Mouse (Mus musculus) midbrain, embryonic 16.5 days (tissue): ENCODE measurements around the gene Pik3r3. TPM values are rescaled to one million over a fixed set of nuclear protein-coding genes. Genes with fewer than 3 reads are reported as not detected.

Experiments used
- ATAC-seq: fragments of 200-750 bp; cut with Nextera tagmentation; 2 replicates; pipeline ENCODE4 v1.8.0; 2017; ENCODE audit warnings: moderate TSS enrichment
- H3K27ac ChIP-seq: fragments of 300-500 bp; sonication (generic); 2 replicates; pipeline ENCODE4 v1.5.1; 2014; ENCODE audit warnings: mild to moderate bottlenecking, low read length, mixed read lengths
- H3K27me3 ChIP-seq: fragments of 300-500 bp; sonication (generic); 2 replicates; pipeline ENCODE4 v1.6.1; 2014; ENCODE audit warnings: low read depth, low read length, mixed read lengths; ENCODE audit not compliant: control insufficient read depth, insufficient read depth
- H3K36me3 ChIP-seq: fragments of 300-500 bp; sonication (generic); 2 replicates; pipeline ENCODE4 v1.6.1; 2014; ENCODE audit warnings: mild to moderate bottlenecking, low read length, moderate library complexity, mixed read lengths; ENCODE audit not compliant: control insufficient read depth, insufficient read depth
- H3K4me1 ChIP-seq: fragments of 300-500 bp; sonication (generic); 2 replicates; pipeline ENCODE4 v1.6.1; 2014; ENCODE audit warnings: mild to moderate bottlenecking, low read length, mixed read lengths; ENCODE audit not compliant: control insufficient read depth, insufficient read depth
- H3K4me2 ChIP-seq: fragments of 300-500 bp; sonication (generic); 2 replicates; pipeline ENCODE4 v1.6.1; 2014; ENCODE audit warnings: mild to moderate bottlenecking, low read length, mixed read lengths
- H3K4me3 ChIP-seq: fragments of 300-500 bp; sonication (generic); 2 replicates; pipeline ENCODE4 v1.5.1; 2014; ENCODE audit warnings: low read depth, mild to moderate bottlenecking, low read length, moderate library complexity, mixed read lengths
- H3K9ac ChIP-seq: fragments of 300-500 bp; sonication (generic); 2 replicates; pipeline ENCODE4 v1.6.1; 2014; ENCODE audit warnings: low read depth, low read length, mixed read lengths
- H3K9me3 ChIP-seq: fragments of 300-500 bp; sonication (generic); replicated peaks from 2 replicates; pipeline ENCODE4 v1.6.1; 2014; ENCODE audit warnings: mild to moderate bottlenecking, low read length, mixed read lengths; ENCODE audit not compliant: control insufficient read depth, poor library complexity, severe bottlenecking
- WGBS: fragments of 180-500 bp; shearing (Covaris S2); extraction: QIAGEN DNeasy Blood & Tissue Kit; methylation state at CpG from one replicate; pipeline ENCODE4 v1.1.7; 2014; 5-methylcytosine and 5-hydroxymethylcytosine counted together
- polyA plus RNA-seq: library from polyadenylated mRNA; unstranded; fragments of >200 nt; fragmentation: Nextera tagmentation; extraction: Ambion mirVana; gene quantifications from 2 replicates; pipeline ENCODE4 v1.2.1, GENCODE M21; 2015

Gene Pik3r3
- polyA plus RNA-seq, 1 experiment from 2014 or later = 80.5 TPM

- ATAC-seq = no peak
- Histone ChIP-seq H3K27ac (no peak overlapping the region), H3K4me1 (peaks cover 6% of the 10 kb centered on the region), H3K27me3 (no peaks in the 10 kb centered on the region), H3K4me3 (no peak overlapping the region), H3K9me3 (no peaks in the 10 kb centered on the region), H3K4me2 (no peak overlapping the region), H3K36me3 (no peaks in the 10 kb centered on the region), H3K9ac (no peak overlapping the region)
- 25% methylated on average over 3 of the region's 3 CpGs for WGBS
These were observed 39.3 kb upstream of the Pik3r3 start for GRCm38 (mm10) chr4:116182079-116182478.

GRCm38 (mm10) chr4:116182745-116183144, 38.7 kb upstream of the Pik3r3 start:
- peak overlapping the region; percentile 18 for H3K4me3 ChIP-seq
- 2% methylated on average over 12 of the region's 12 CpGs for whole genome bisulfite sequencing
- H3K4me2 ChIP-seq = peak overlapping the region; percentile 49
- ATAC-seq = no peak
- H3K27me3 ChIP-seq = no peaks in the 10 kb centered on the region
- peak overlapping the region; percentile 50; the same call in 1 of the 2 replicates for H3K27ac ChIP-seq
- peaks cover 4% of the 10 kb centered on the region; the same call in 1 of the 2 replicates for H3K4me1 ChIP-seq
- peak overlapping the region; percentile 61 for H3K9ac ChIP-seq
- no peaks in the 10 kb centered on the region for H3K36me3 ChIP-seq
- no peaks in the 10 kb centered on the region for H3K9me3 ChIP-seq

GRCm38 (mm10) chr4:116185083-116185482, 36.3 kb upstream of the Pik3r3 start:
- H3K27me3 ChIP-seq = no peaks in the 10 kb centered on the region
- no peaks in the 10 kb centered on the region for H3K36me3 ChIP-seq
- peaks cover 4% of the 10 kb centered on the region; the same call in 1 of the 2 replicates for H3K4me1 ChIP-seq
- 93% methylated on average over 4 of the region's 4 CpGs for WGBS
- no peaks in the 10 kb centered on the region for H3K9me3 ChIP-seq
- H3K9ac ChIP-seq = no peak overlapping the region
- H3K27ac ChIP-seq = no peak overlapping the region
- no peak for ATAC-seq
- H3K4me3 ChIP-seq = no peak overlapping the region
- no peak overlapping the region for H3K4me2 ChIP-seq

GRCm38 (mm10) chr4:116192286-116192835, 29.1 kb upstream of the Pik3r3 start:
- no peaks in the 10 kb centered on the region for H3K9me3 ChIP-seq
- H3K9ac ChIP-seq = no peak overlapping the region
- H3K27me3 ChIP-seq = no peaks in the 10 kb centered on the region
- no peak overlapping the region for H3K4me3 ChIP-seq
- no peak for ATAC-seq
- 67% methylated on average over 4 of the region's 4 CpGs for WGBS
- no peaks in the 10 kb centered on the region for H3K36me3 ChIP-seq
- no peak overlapping the region for H3K27ac ChIP-seq
- H3K4me1 ChIP-seq = no peaks in the 10 kb centered on the region
- no peak overlapping the region for H3K4me2 ChIP-seq

- H3K4me3 ChIP-seq = no peak overlapping the region
- H3K9me3 ChIP-seq = no peaks in the 10 kb centered on the region
- H3K4me1 ChIP-seq = no peaks in the 10 kb centered on the region
- H3K27me3 ChIP-seq = no peaks in the 10 kb centered on the region
- no peak overlapping the region for H3K9ac ChIP-seq
- no peak overlapping the region for H3K27ac ChIP-seq
- ATAC-seq = no peak
- no peak overlapping the region for H3K4me2 ChIP-seq
- WGBS = 79% methylated on average over 9 of the region's 9 CpGs
- H3K36me3 ChIP-seq = no peaks in the 10 kb centered on the region
These were observed 27.6 kb upstream of the Pik3r3 start for GRCm38 (mm10) chr4:116193583-116194383.

- Histone ChIP-seq H3K36me3 (no peaks in the 10 kb centered on the region), H3K4me3 (no peak overlapping the region), H3K27ac (no peak overlapping the region), H3K9me3 (no peaks in the 10 kb centered on the region), H3K9ac (no peak overlapping the region), H3K27me3 (no peaks in the 10 kb centered on the region), H3K4me2 (no peak overlapping the region), H3K4me1 (no peaks in the 10 kb centered on the region)
- ATAC-seq = no peak
- 91% methylated on average over 2 of the region's 2 CpGs for WGBS
These were observed 23.0 kb upstream of the Pik3r3 start for GRCm38 (mm10) chr4:116198422-116198821.

- no peak for ATAC-seq
- WGBS = 75% methylated on average over 3 of the region's 3 CpGs
- H3K27me3 ChIP-seq = no peaks in the 10 kb centered on the region
- H3K4me3 ChIP-seq = no peak overlapping the region
- H3K4me2 ChIP-seq = no peak overlapping the region
- no peaks in the 10 kb centered on the region for H3K36me3 ChIP-seq
- H3K4me1 ChIP-seq = no peaks in the 10 kb centered on the region
- H3K9ac ChIP-seq = no peak overlapping the region
- no peak overlapping the region for H3K27ac ChIP-seq
- no peaks in the 10 kb centered on the region for H3K9me3 ChIP-seq
These were observed 17.0 kb upstream of the Pik3r3 start for GRCm38 (mm10) chr4:116204422-116204821.

- no peak overlapping the region for H3K27ac ChIP-seq
- no peak for ATAC-seq
- no peaks in the 10 kb centered on the region for H3K36me3 ChIP-seq
- no peaks in the 10 kb centered on the region for H3K27me3 ChIP-seq
- H3K9me3 ChIP-seq = no peaks in the 10 kb centered on the region
- no peak overlapping the region for H3K9ac ChIP-seq
- no peak overlapping the region for H3K4me3 ChIP-seq
- no peak overlapping the region for H3K4me2 ChIP-seq
- H3K4me1 ChIP-seq = no peaks in the 10 kb centered on the region
- WGBS = 87% methylated on average over 4 of the region's 4 CpGs
These were observed 14.9 kb upstream of the Pik3r3 start for GRCm38 (mm10) chr4:116206531-116206930.

- Histone ChIP-seq H3K4me1 (no peaks in the 10 kb centered on the region), H3K9ac (no peak overlapping the region), H3K4me3 (no peak overlapping the region), H3K9me3 (no peaks in the 10 kb centered on the region), H3K4me2 (no peak overlapping the region), H3K36me3 (no peaks in the 10 kb centered on the region), H3K27me3 (no peaks in the 10 kb centered on the region), H3K27ac (no peak overlapping the region)
- no peak for ATAC-seq
- 97% methylated on average over 1 of the region's 1 CpGs for WGBS
These were observed 12.5 kb upstream of the Pik3r3 start for GRCm38 (mm10) chr4:116208891-116209290.
